Mouse (Mus musculus) layer of hippocampus, adult 8-10 months (tissue): Measurements from ENCODE around the gene Cdc25b. TPM values are rescaled to one million over a fixed set of nuclear protein-coding genes. Genes with fewer than 3 reads are reported as not detected.
"Not testable (repeated sequence)": the region's sequence is repeated elsewhere in the genome, so short reads cannot be mapped to it uniquely, and the experiment has no call there.

Source experiments
- DNase-seq, 2 experiments: peaks; one replicate each; pipeline ENCODE4 v3.0.0; 2022; ENCODE audit warnings: low spot score in 2 of 2
- total RNA-seq, 4 experiments: library from RNA; stranded (reverse); gene quantifications; 2 replicates each; pipeline ENCODE4 v1.2.4; 2022

Gene Cdc25b
- total RNA-seq, 4 experiments from 2014 or later, result 21.6 to 31.4 (median 25.4) TPM

DNA sequence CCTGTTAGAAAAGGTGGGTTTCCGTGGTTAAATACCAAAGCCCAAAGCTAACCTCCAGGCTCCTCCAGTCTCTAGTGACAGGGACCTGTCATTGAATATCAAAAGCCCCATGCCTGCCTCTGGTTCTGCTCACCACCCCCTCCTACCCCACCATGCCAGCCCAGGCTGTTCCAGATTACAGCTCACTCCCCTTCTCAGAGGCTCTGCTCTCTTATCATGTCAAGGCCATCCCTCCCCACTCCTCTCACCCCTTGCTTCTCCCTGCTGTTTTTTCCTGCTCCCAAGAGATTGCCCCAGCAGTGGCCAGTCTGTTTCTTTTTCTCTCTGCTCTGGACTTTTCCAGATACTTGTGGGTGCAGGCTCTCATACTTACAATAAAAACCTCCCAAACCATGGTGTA is 36.8 kb downstream of the Cdc25b start:
- no peak for DNase-seq

DNA sequence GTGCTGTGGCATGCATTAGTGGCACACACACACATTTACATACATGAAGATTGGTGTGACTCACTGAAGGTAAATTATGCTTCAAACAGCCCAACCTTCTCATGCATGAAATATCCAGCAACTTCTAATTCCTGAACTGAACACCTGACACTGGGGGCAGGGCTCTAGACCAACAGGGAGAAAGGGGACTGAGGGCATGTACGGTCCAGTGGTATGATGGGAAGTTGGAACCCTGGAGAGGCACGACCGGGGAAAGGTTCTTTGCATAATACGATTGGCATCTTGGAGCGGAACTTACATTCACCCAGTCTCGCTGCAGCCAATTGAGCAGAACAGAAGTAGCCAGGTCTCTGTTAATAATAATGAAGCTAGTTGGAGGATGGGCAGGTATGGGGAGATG is 38.4 kb downstream of the Cdc25b start:
- no peak for DNase-seq

DNA sequence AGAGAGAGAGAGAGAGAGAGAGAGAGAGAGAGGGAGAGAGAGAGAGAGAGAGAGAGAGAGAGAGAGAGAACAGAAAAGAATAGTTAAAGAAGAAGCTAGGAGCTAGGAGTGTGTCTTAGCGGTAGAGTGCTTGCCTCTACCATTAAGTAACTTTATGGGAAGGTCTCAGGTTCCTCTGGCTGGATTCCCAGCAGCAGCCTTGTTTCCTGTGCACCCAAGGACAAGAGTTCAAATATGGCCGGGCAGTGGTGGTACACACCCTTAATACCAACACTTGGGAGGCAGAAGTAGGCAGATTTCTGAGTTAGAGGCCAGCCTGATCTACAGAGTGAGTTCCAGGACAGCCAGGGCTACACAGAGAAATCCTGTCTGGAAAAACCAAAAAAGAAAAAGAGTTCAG is 39.9 kb downstream of the Cdc25b start:
- not testable (repeated sequence) for DNase-seq

GRCm38 (mm10) chr2:131227243-131227642 is 40.5 kb downstream of the Cdc25b start:
- DNase-seq, result no peak

DNA sequence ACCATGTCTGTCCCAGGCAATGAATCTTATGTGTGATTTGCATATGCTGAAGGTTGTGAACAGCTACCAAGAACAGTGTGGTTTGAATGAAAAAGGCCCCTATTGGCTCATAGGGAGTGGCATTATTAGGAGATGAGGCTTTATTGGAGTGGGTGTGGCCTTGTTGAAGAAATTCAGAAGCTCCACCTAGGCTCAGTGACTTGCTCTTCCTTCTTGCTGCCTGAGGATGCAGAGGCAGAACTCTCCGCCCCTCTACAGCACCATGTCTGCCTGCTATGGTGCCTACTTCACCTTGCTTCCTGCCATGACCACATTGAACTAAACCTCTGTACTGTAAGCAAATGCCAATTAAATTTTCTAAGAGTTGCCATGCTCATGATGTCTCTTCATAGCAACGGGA is 45.8 kb downstream of the Cdc25b start:
- no peak for DNase-seq

GRCm38 (mm10) chr2:131233307-131234126 is 46.8 kb downstream of the Cdc25b start, which contains the start of gene Mavs:
Gene Mavs (plus strand): TSS chr2:131234063.
- peak; percentile 91 to 93 for DNase-seq

GRCm38 (mm10) chr2:131234127-131234650 is 47.4 kb downstream of the Cdc25b start:
- no peak for DNase-seq

GRCm38 (mm10) chr2:131234970-131235635 is 48.4 kb downstream of the Cdc25b start:
- DNase-seq, result no peak

DNA sequence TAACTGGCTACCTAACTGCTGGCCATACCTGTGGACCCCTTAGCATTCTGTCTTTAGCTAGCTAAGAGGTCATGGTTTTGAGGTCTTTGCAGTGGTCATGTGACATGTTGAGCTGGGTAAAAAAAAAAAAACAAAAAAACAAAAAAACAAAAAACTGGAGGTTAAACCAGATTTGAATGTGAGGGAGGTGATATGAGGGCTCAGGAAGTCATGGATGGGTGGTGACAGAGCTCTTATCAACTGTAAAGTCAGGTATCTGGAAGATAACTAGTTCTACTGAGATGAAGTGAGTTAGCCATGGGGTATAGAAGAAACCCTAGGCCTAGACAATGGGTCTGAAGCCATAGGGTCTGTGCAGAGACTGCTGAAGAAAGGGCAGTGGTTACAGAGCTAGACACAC is 55.4 kb downstream of the Cdc25b start:
- DNase-seq, result no peak

DNA sequence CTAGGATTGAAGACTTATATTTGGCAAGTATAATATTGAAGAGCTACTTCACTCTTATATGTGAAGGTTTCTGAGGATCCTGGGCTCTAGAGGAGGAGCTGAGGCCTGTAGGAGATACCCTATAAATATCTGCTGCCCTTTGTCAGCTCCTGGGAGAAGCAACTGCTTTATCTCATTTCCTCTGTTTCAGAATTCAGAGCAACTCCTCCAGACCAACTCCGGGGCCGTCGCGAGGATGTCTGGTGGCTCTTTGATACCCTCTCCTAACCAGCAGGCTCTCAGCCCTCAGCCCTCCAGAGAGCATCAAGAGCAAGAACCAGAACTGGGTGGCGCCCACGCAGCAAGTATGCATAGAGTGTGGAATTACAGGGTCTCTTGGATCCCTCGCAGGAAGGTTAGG is 56.2 kb downstream of the Cdc25b start:
- DNase-seq, result no peak

Other genes with a start within 250 kb of the Cdc25b start
- gene Gfra4, start 143.9 kb upstream of the Cdc25b start, total RNA-seq, result 10 to 100 TPM; 52.8 to 62.0 (median 58.8) TPM
- gene Adam33, start 123.1 kb upstream of the Cdc25b start, total RNA-seq, result 1 to 10 TPM in 2 of 4 experiments, under 1 TPM in 2; 0.62 to 1.4 (median 1.0) TPM
- 1 to 10 TPM in 1 of 4 experiments, under 1 TPM in 3; 0.39 to 1.5 (median 0.75) TPM for gene Siglec1, start 100.2 kb upstream of the Cdc25b start, total RNA-seq
- 10 to 100 TPM in 2 of 4 experiments, 1 to 10 TPM in 2; 8.8 to 11.8 (median 9.6) TPM for gene Hspa12b, start 59.7 kb upstream of the Cdc25b start, total RNA-seq
- not detected for gene Gm11037, start 53.5 kb upstream of the Cdc25b start, total RNA-seq
- gene 1700037H04Rik, start 26.9 kb upstream of the Cdc25b start, total RNA-seq, result 10 to 100 TPM; 53.5 to 59.8 (median 57.2) TPM
- gene Cenpb, start 6.9 kb upstream of the Cdc25b start, total RNA-seq, result 10 to 100 TPM; 65.8 to 79.4 (median 73.1) TPM
- gene Spef1, start 333 bp downstream of the Cdc25b start, total RNA-seq, result 10 to 100 TPM in 2 of 4 experiments, 1 to 10 TPM in 2; 6.7 to 10.7 (median 8.8) TPM
- gene Ap5s1, start 20.1 kb downstream of the Cdc25b start, total RNA-seq, result 10 to 100 TPM; 20.9 to 24.2 (median 22.8) TPM
- 1 to 10 TPM; 8.5 to 9.1 (median 8.8) TPM for gene Mavs, start 47.1 kb downstream of the Cdc25b start, total RNA-seq
- gene Pank2, start 75.5 kb downstream of the Cdc25b start, total RNA-seq, result 10 to 100 TPM; 43.7 to 61.7 (median 52.4) TPM
- 10 to 100 TPM; 26.5 to 30.2 (median 28.2) TPM for gene Rnf24, start 165.9 kb downstream of the Cdc25b start, total RNA-seq